Mouse (Mus musculus) bone marrow macrophage, adult 2 months (primary cell): ENCODE measurements at regions not wholly inside any gene's neighbourhood (a gene's known extent, or its start where the extent isn't known, plus 50 kb on each side); places are given as distances from the start of the nearest gene placed in this dataset.

Experiments used
- CTCF ChIP-seq: IDR thresholded peaks from 2 replicates; pipeline ENCODE4 v1.5.1; 2012; ENCODE audit warnings: low read depth, mild to moderate bottlenecking, low read length, moderate library complexity
- POLR2A ChIP-seq: IDR thresholded peaks from 2 replicates; pipeline ENCODE4 v1.6.1; 2012; ENCODE audit warnings: mild to moderate bottlenecking, low read depth, low read length, borderline replicate concordance

GRCm38 (mm10) chr11:114119135-114119534 lies 52.3 kb upstream of the Sdk2 start:
- no peak for TF ChIP-seq CTCF
- no peak for TF ChIP-seq POLR2A
